Mouse (Mus musculus): ENCODE measurements at regions not wholly inside any gene's neighbourhood (a gene's known extent, or its start where the extent isn't known, plus 50 kb on each side); places are given as distances from the start of the nearest gene placed in this dataset.

DNA sequence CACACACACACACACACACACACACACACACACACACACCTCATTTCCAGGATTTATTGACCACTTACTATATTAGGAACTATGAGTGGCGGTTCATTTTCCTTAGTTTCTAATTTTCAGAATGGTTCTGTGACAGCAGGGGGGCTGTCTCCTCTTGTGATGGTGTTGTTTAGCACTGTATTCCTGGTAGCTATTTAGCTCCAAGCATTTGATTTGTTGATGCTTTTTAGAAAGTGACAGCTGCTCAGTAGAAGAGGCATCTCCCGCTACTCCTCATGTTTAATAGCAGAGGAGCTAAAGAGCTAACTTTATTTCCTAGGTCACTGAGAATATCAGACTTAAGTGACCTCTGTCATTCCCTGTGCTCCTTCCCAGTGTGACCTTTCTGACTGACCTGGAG, 291.8 kb downstream of the Med10 start:
- TF ChIP-seq POLR2A (IDR thresholded peaks at IDR 0.05; ENCODE audit: insufficient read depth, low read length) (no peak), CTCF (IDR thresholded peaks at IDR 0.05; ENCODE audit: low read depth, low read length) (no peak), EP300 (IDR thresholded peaks at IDR 0.05; ENCODE audit: insufficient read depth, low read depth, low read length) (no peak)

Data from ES-Bruce4 (cell line).